Mouse (Mus musculus): ENCODE results near the gene Ggt1. TPM values are rescaled to one million over a fixed set of nuclear protein-coding genes. Genes with fewer than 3 reads are reported as not detected.
"Not testable (repeated sequence)": the region's sequence is repeated elsewhere in the genome, so short reads cannot be mapped to it uniquely, and the experiment has no call there.

Gene Ggt1
- total RNA-seq, 2 experiments from 2014 or later = 3.2 to 4.1 TPM

GRCm38 (mm10) chr10:75520581-75520980, 40.8 kb upstream of the Ggt1 start:
- Histone ChIP-seq H3K27ac (no peak overlapping the region), H3K4me3 (no peak overlapping the region)
- no peak for TF ChIP-seq CTCF (IDR thresholded peaks at IDR 0.05)
- intact Hi-C loops (cut with DNase I) = no loop called here
- DNase-seq (ENCODE audit: extremely low spot score in 1 of 2, low spot score in 2 of 2) = no peak

GRCm38 (mm10) chr10:75521643-75522042, 39.8 kb upstream of the Ggt1 start:
- no peak for DNase-seq (ENCODE audit: extremely low spot score in 1 of 2, low spot score in 2 of 2)
- intact Hi-C loops (cut with DNase I) = no loop called here
- no peak for TF ChIP-seq CTCF (IDR thresholded peaks at IDR 0.05)
- Histone ChIP-seq H3K27ac (no peak overlapping the region), H3K4me3 (no peak overlapping the region)

GRCm38 (mm10) chr10:75525450-75525849, 36.0 kb upstream of the Ggt1 start:
- DNase-seq (ENCODE audit: extremely low spot score in 1 of 2, low spot score in 2 of 2); intact Hi-C loops (cut with DNase I); H3K4me3 ChIP-seq; H3K27ac ChIP-seq: not testable (repeated sequence)

- intact Hi-C loops (cut with DNase I) = no loop called here
- no peak for DNase-seq (ENCODE audit: extremely low spot score in 1 of 2, low spot score in 2 of 2)
- Histone ChIP-seq H3K4me3 (no peak overlapping the region), H3K27ac (no peak overlapping the region)
- TF ChIP-seq CTCF (IDR thresholded peaks at IDR 0.05) = no peak
Observed at GRCm38 (mm10) chr10:75530322-75530721, 31.1 kb upstream of the Ggt1 start.

- H3K27ac ChIP-seq = no peak overlapping the region
- H3K4me3 ChIP-seq = no peak overlapping the region
- no peak for DNase-seq (ENCODE audit: extremely low spot score in 1 of 2, low spot score in 2 of 2)
- TF ChIP-seq CTCF (IDR thresholded peaks at IDR 0.05) = no peak
- intact Hi-C loops (cut with DNase I) = no loop called here
Observed at GRCm38 (mm10) chr10:75531532-75532090, 29.8 kb upstream of the Ggt1 start.

- no peak for DNase-seq (ENCODE audit: extremely low spot score in 1 of 2, low spot score in 2 of 2)
- no peak for TF ChIP-seq CTCF (IDR thresholded peaks at IDR 0.05)
- Histone ChIP-seq H3K4me3 (no peak overlapping the region), H3K27ac (no peak overlapping the region)
- intact Hi-C loops (cut with DNase I) = no loop called here
Observed at GRCm38 (mm10) chr10:75534216-75534615, 27.2 kb upstream of the Ggt1 start.

- no peak overlapping the region for H3K4me3 ChIP-seq
- H3K27ac ChIP-seq = no peak overlapping the region
- intact Hi-C loops (cut with DNase I) = no loop called here
- no peak for TF ChIP-seq CTCF (IDR thresholded peaks at IDR 0.05)
- no peak for DNase-seq (ENCODE audit: extremely low spot score in 1 of 2, low spot score in 2 of 2)
Observed at GRCm38 (mm10) chr10:75534934-75535333, 26.5 kb upstream of the Ggt1 start.

GRCm38 (mm10) chr10:75535423-75535822, 26.0 kb upstream of the Ggt1 start:
- no peak for TF ChIP-seq CTCF (IDR thresholded peaks at IDR 0.05)
- no peak for DNase-seq (ENCODE audit: extremely low spot score in 1 of 2, low spot score in 2 of 2)
- Histone ChIP-seq H3K27ac (no peak overlapping the region), H3K4me3 (no peak overlapping the region)
- intact Hi-C loops (cut with DNase I) = no loop called here

GRCm38 (mm10) chr10:75536123-75536522, 25.3 kb upstream of the Ggt1 start:
- TF ChIP-seq CTCF (IDR thresholded peaks at IDR 0.05) = no peak
- no peak for DNase-seq (ENCODE audit: extremely low spot score in 1 of 2, low spot score in 2 of 2)
- H3K27ac ChIP-seq = no peak overlapping the region
- no peak overlapping the region for H3K4me3 ChIP-seq
- intact Hi-C loops (cut with DNase I) = no loop called here

- intact Hi-C loops (cut with DNase I) = no loop called here
- no peak overlapping the region for H3K27ac ChIP-seq
- H3K4me3 ChIP-seq = no peak overlapping the region
- DNase-seq (ENCODE audit: extremely low spot score in 1 of 2, low spot score in 2 of 2) = no peak
- TF ChIP-seq CTCF (IDR thresholded peaks at IDR 0.05) = no peak
Observed at GRCm38 (mm10) chr10:75547901-75548300, 13.5 kb upstream of the Ggt1 start.

- DNase-seq (ENCODE audit: extremely low spot score in 1 of 2, low spot score in 2 of 2) = no peak
Observed at GRCm38 (mm10) chr10:75548486-75548885, 12.9 kb upstream of the Ggt1 start.

GRCm38 (mm10) chr10:75549886-75550285, 11.5 kb upstream of the Ggt1 start:
- Histone ChIP-seq H3K4me3 (no peak overlapping the region), H3K27ac (no peak overlapping the region)
- intact Hi-C loops (cut with DNase I) = no loop called here
- no peak for TF ChIP-seq CTCF (IDR thresholded peaks at IDR 0.05)
- no peak for DNase-seq (ENCODE audit: extremely low spot score in 1 of 2, low spot score in 2 of 2)

More at GRCm38 (mm10) chr10:75548486-75548885, 12.9 kb upstream of the Ggt1 start:
- no peak; the same call in 1 of the 2 replicates for TF ChIP-seq CTCF (IDR thresholded peaks at IDR 0.05)
- intact Hi-C loops (cut with DNase I) = no loop called here
- Histone ChIP-seq H3K4me3 (no peak overlapping the region), H3K27ac (no peak overlapping the region)

- H3K4me3 ChIP-seq = no peak overlapping the region
- no peak for DNase-seq (ENCODE audit: extremely low spot score in 1 of 2, low spot score in 2 of 2)
- intact Hi-C loops (cut with DNase I) = no loop called here
- H3K27ac ChIP-seq = no peak overlapping the region
- no peak for TF ChIP-seq CTCF (IDR thresholded peaks at IDR 0.05)
Observed at GRCm38 (mm10) chr10:75551175-75551574, 10.2 kb upstream of the Ggt1 start.
